Mouse (Mus musculus) brain, embryonic 14.5 days (tissue): ENCODE measurements around the gene Ttc21a.

Experiments used
- CTCF ChIP-seq: fragments of 200-500 bp; IDR thresholded peaks from 2 replicates; pipeline ENCODE4 v1.5.1; 2012; ENCODE audit warnings: inconsistent platforms, mild to moderate bottlenecking, moderate library complexity, borderline replicate concordance; ENCODE audit not compliant: insufficient read depth, insufficient read length; ENCODE audit errors: extremely low read depth
- POLR2A ChIP-seq: fragments of 200-500 bp; IDR thresholded peaks from 2 replicates; pipeline ENCODE4 v1.6.1; 2012; ENCODE audit warnings: mild to moderate bottlenecking, inconsistent platforms, borderline replicate concordance; ENCODE audit not compliant: poor library complexity, insufficient read depth, insufficient read length, severe bottlenecking; ENCODE audit errors: extremely low read depth

DNA sequence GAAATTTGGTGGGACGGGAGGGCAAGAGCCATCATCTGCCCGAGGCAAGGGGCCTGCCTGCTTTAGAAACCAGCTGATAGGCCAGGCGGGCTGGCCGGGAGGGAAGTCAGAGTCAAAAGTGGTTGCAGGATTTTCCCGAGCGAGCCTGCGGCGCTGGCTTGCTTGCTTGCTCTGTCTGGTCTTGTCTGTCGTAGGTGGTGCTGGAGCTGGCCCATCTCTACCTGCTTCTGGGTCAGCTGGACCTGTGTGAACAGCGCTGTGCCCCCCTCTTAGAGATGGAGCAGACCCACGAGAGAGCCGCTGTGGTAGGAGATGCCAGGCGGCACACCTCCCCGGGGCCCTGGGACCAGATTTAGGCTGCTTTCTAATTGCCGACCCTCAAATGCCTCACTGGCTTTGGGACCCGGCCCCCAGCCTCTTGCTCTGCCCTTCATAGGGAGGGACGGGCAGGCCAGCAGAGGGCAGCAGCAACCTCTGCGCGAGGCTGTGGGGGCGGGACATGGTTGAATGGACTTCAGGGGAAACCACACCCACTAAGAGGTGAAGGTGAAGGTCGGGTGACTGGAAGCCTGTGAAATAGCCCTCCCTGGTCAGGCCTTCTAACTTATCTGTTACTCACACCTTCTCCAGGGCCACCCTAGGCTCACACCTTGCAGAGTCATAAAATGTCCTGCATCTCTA, 25.7 kb downstream of the Ttc21a start:
- TF ChIP-seq CTCF = peak; percentile 69
- no peak for TF ChIP-seq POLR2A
